Mouse (Mus musculus): ENCODE results near the gene Hsp90ab1.

The Hsp90ab1 gene

DNA sequence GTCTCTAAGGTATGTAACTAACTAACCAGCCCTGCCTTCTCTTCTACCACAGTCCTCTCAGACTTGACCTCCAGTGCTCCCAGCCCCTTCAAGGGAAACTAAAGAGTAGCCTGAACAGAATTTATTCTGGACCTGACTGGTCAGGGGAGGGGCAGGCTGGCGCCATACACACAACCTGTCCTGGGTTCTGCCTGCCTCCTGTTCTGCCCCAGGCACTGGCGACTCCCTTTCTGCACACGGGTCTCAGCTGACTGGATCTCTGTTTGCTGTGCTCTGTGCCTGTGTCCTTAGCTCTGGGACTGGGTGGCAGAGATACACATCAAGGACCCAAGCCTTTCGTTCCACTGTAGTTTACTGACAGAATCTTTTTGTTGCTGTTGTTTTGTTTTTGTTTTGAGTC is 6.5 kb upstream of the Hsp90ab1 start:
- peaks cover 96% of the 10 kb centered on the region for H3K4me1 ChIP-seq (replicated peaks; ENCODE audit: low read depth, low read length)
- peak overlapping the region; percentile 41 for H3K4me3 ChIP-seq (replicated peaks; ENCODE audit: low read length)
- TF ChIP-seq CTCF (conservative IDR thresholded peaks at IDR 0.05; ENCODE audit: low read length) (no peak), POU5F1 (IDR thresholded peaks at IDR 0.05; ENCODE audit: borderline replicate concordance, low read length) (no peak), NANOG (IDR thresholded peaks at IDR 0.05; ENCODE audit: borderline replicate concordance, low read length) (no peak)
- no peaks in the 10 kb centered on the region for H3K27me3 ChIP-seq (ENCODE audit: insufficient read depth, low read length)
- H3K9me3 ChIP-seq (ENCODE audit: low read length) = no peaks in the 10 kb centered on the region
- peaks cover 17% of the 10 kb centered on the region for H3K36me3 ChIP-seq (ENCODE audit: insufficient read depth, low read length)

DNA sequence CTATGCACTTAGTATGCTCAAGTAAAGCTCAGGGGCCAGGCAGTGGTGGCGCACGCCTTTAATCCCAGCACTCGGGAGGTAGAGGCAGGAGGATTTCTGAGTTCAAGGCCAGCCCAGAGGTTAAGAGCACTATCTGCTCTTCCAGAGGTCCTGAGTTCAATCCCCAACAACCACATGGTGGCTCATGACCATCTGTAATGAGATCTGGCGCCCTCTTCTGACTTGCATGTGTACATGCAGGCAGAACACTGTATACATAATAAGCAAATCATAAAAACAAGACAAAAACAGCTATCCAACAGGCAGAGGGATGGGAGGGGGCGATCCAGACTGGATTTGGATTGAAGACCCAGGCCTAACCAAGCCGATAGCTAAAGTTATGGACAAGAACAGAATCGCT is 5.8 kb upstream of the Hsp90ab1 start:
- TF ChIP-seq POU5F1 (IDR thresholded peaks at IDR 0.05; ENCODE audit: borderline replicate concordance, low read length) (no peak), CTCF (conservative IDR thresholded peaks at IDR 0.05; ENCODE audit: low read length) (peak; percentile 62), NANOG (IDR thresholded peaks at IDR 0.05; ENCODE audit: borderline replicate concordance, low read length) (no peak)
- Histone ChIP-seq H3K9me3 (ENCODE audit: low read length) (no peaks in the 10 kb centered on the region), H3K36me3 (ENCODE audit: insufficient read depth, low read length) (peaks cover 10% of the 10 kb centered on the region), H3K27me3 (ENCODE audit: insufficient read depth, low read length) (no peaks in the 10 kb centered on the region), H3K4me1 (replicated peaks; ENCODE audit: low read depth, low read length) (peaks cover 95% of the 10 kb centered on the region), H3K4me3 (replicated peaks; ENCODE audit: low read length) (0 out of 2 replicates have a peak overlapping the region, but pooled peaks have one; percentile 41)

DNA sequence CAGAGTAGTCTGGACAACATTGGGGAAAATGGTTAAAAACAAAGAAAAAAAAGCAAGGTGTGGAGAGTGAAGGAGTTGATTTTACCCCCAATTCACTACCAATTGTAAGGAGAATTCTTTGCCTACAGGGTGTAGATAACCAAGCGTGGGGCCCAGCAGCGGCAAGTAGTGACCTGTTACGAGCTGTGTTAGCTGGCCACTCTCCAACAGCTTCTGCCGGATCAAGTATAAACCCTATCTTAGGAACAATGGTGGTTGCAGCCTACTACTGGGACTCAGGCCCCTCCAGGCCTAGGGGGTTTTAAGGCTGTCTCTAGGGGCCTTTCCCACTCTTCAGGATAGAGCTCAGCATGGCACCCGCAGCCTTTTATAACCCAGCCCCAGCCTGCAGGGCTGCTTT is 5.2 kb upstream of the Hsp90ab1 start:
- peaks cover 89% of the 10 kb centered on the region for H3K4me1 ChIP-seq (replicated peaks; ENCODE audit: low read depth, low read length)
- H3K9me3 ChIP-seq (ENCODE audit: low read length) = no peaks in the 10 kb centered on the region
- no peaks in the 10 kb centered on the region for H3K27me3 ChIP-seq (ENCODE audit: insufficient read depth, low read length)
- H3K36me3 ChIP-seq (ENCODE audit: insufficient read depth, low read length) = peaks cover 4% of the 10 kb centered on the region
- no peak overlapping the region for H3K4me3 ChIP-seq (replicated peaks; ENCODE audit: low read length)
- no peak for TF ChIP-seq POU5F1 (IDR thresholded peaks at IDR 0.05; ENCODE audit: borderline replicate concordance, low read length)
- TF ChIP-seq CTCF (conservative IDR thresholded peaks at IDR 0.05; ENCODE audit: low read length) = no peak
- no peak for TF ChIP-seq NANOG (IDR thresholded peaks at IDR 0.05; ENCODE audit: borderline replicate concordance, low read length)

DNA sequence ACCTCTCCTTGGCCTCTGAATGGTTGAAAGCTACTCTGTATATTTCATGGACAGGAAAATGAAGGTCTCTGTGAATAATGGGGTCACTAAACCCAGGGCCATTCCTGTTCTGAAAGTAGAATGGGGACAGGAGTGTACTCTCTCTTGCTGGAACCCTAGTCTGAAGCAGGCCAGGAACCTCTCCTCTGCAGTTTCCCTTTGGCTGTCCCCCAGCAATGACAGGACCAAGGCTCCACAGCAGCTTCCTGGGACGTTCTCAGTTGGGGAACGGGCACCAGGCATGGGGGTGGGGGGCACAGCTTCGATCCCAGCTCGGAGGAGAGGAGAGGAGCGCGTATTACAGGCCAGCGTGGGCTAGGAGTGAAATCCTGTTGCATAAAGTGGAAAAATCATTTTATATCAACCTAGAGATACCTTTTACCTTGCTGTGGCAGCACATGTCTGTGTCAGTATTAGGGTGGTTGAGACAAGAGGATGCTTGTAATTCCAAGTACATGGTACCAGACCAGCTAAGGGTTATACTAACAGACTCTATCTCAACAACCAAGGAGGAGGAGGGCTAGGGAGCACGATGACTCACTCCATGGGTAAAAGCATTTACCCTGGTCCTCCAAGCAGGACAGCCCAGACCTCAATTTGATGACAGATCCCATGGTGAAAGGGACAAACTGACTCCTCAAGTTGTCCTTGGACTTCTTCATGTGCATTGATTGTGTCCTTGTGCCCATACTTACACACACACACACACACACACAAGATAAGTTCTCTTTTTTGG is 2.2 kb upstream of the Hsp90ab1 start:
- Histone ChIP-seq H3K36me3 (ENCODE audit: insufficient read depth, low read length) (peaks cover 23% of the 10 kb centered on the region), H3K4me1 (replicated peaks; ENCODE audit: low read depth, low read length) (peaks cover 73% of the 10 kb centered on the region), H3K9me3 (ENCODE audit: low read length) (peaks cover 8% of the 10 kb centered on the region; the same call in 1 of the 2 replicates)

DNA sequence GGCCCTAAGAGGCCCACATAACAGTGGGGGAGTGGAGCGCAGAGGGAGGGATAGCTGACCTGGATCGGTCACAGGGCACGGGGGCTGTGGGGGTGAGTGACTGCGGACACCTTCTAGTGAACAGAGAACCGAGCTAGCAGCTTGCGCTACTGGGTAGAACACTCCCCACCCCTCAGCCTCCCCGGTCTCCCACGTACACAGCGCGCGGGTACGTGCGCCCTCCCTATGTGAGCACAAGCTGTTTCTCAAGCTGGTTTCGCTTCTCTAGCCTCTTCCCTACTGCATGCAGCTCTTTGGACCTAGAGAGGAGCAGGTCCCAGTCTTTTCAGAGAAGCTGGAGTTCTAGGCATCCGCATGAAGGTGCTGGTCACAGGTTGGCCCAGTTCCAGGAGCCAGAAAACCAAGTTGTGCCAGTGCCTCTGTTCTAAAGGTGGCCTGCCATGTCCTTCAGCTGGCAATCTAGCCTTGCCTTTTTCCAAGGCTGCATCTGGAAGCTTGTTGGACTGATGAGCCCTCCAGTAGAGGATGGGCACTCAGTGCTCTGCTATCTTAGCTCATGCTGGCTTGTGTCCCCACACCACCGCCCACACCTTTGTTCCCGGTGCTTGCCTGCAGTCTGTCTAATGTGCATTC is 1.2 kb upstream of the Hsp90ab1 start:
- Histone ChIP-seq H3K4me1 (replicated peaks; ENCODE audit: low read depth, low read length) (peaks cover 73% of the 10 kb centered on the region), H3K4me3 (replicated peaks; ENCODE audit: low read length) (peak overlapping the region; percentile 98), H3K9me3 (ENCODE audit: low read length) (peaks cover 19% of the 10 kb centered on the region; the same call in 1 of the 2 replicates), H3K36me3 (ENCODE audit: insufficient read depth, low read length) (peaks cover 33% of the 10 kb centered on the region), H3K27me3 (ENCODE audit: insufficient read depth, low read length) (no peaks in the 10 kb centered on the region)
- TF ChIP-seq CTCF (conservative IDR thresholded peaks at IDR 0.05; ENCODE audit: low read length) = no peak
- no peak for TF ChIP-seq POU5F1 (IDR thresholded peaks at IDR 0.05; ENCODE audit: borderline replicate concordance, low read length)
- peak; percentile 41; the same call in 1 of the 2 replicates for TF ChIP-seq NANOG (IDR thresholded peaks at IDR 0.05; ENCODE audit: borderline replicate concordance, low read length)

More for the DNA sequence above, 2.2 kb upstream of the Hsp90ab1 start:
- no peak for TF ChIP-seq NANOG (IDR thresholded peaks at IDR 0.05; ENCODE audit: borderline replicate concordance, low read length)
- no peak for TF ChIP-seq CTCF (conservative IDR thresholded peaks at IDR 0.05; ENCODE audit: low read length)
- TF ChIP-seq POU5F1 (IDR thresholded peaks at IDR 0.05; ENCODE audit: borderline replicate concordance, low read length) = no peak
- H3K27me3 ChIP-seq (ENCODE audit: insufficient read depth, low read length) = no peaks in the 10 kb centered on the region
- peak overlapping the region; percentile 98 for H3K4me3 ChIP-seq (replicated peaks; ENCODE audit: low read length)

DNA sequence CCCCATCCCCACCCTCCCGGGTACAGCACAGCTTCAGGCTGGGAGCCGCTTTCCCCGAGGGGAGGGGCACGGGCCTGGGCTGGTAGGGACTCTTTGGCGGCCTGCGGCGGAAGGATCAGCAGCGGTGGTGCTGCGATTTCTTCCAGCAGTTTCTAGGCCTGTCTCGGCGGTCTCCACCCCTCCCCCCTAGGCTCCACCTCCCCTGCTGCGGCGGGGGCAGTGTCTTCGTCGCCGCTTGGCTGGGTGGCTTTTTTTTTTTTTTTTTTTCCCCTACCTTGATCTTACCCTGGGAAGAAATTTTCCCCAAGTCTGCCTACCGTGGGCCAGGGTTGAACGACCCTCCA is 681 bp upstream of the Hsp90ab1 start:
- Histone ChIP-seq H3K9me3 (ENCODE audit: low read length) (peaks cover 24% of the 10 kb centered on the region; the same call in 1 of the 2 replicates), H3K4me3 (replicated peaks; ENCODE audit: low read length) (peak overlapping the region; percentile 98)
- TF ChIP-seq CTCF (conservative IDR thresholded peaks at IDR 0.05; ENCODE audit: low read length) (no peak), NANOG (IDR thresholded peaks at IDR 0.05; ENCODE audit: borderline replicate concordance, low read length) (no peak), POU5F1 (IDR thresholded peaks at IDR 0.05; ENCODE audit: borderline replicate concordance, low read length) (no peak)

DNA sequence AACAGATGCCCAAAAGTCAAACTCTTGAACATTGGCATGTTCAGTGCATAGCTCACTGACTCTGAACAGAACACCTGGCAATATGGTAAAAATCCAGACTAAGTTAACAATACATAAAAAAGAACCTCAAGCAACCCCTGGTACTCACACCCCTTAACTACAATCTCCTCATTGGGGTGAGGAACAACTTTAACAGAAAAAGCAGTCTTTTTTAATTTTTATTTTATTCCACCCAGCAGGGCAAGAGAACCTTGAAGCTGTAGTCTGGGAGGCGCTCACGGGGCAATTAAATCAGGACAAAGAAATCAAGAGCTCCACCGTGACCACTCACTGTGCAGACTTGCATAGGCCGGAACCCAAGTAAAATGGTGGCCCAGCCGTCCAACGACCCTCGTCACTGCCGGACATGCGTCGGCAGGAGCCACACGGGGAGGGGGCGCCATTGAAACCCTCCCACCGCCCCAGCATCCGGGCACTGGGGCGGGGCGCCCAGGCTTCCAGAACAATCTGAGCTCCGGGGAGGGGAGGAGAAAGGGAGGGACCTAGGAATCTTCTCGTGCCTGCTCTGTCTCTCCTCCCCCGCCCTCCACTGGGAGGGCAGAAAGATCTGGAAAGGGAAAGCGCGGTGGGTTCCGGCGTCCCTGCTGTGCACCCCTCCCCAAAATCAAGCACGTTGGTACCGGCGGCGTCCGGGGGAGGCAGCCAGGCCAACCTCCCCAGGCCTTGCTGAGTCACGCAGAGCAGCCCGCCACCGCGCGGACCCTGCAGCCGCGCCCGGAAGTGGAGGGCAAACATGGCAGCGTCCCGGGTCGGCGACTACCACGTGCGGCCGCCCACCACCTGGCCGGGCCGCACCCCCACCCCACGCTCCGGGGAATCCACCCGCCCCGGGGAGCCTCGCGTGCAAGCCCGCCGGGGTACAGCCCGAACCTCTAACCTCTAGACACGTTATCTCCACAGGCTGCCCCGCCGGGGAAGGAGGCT is 676 bp downstream of the Hsp90ab1 start:
- Histone ChIP-seq H3K4me1 (replicated peaks; ENCODE audit: low read depth, low read length) (peaks cover 73% of the 10 kb centered on the region), H3K36me3 (ENCODE audit: insufficient read depth, low read length) (peaks cover 52% of the 10 kb centered on the region), H3K9me3 (ENCODE audit: low read length) (peaks cover 31% of the 10 kb centered on the region; the same call in 1 of the 2 replicates), H3K4me3 (replicated peaks; ENCODE audit: low read length) (peak overlapping the region; percentile 98), H3K27me3 (ENCODE audit: insufficient read depth, low read length) (no peaks in the 10 kb centered on the region)
- TF ChIP-seq CTCF (conservative IDR thresholded peaks at IDR 0.05; ENCODE audit: low read length) (no peak), POU5F1 (IDR thresholded peaks at IDR 0.05; ENCODE audit: borderline replicate concordance, low read length) (no peak), NANOG (IDR thresholded peaks at IDR 0.05; ENCODE audit: borderline replicate concordance, low read length) (no peak)

More for the DNA sequence above, 681 bp upstream of the Hsp90ab1 start:
- Histone ChIP-seq H3K27me3 (ENCODE audit: insufficient read depth, low read length) (no peaks in the 10 kb centered on the region), H3K4me1 (replicated peaks; ENCODE audit: low read depth, low read length) (peaks cover 73% of the 10 kb centered on the region), H3K36me3 (ENCODE audit: insufficient read depth, low read length) (peaks cover 38% of the 10 kb centered on the region)
